Mouse (Mus musculus): ENCODE data around the gene Trmt2b.
"Not testable (repeated sequence)": the region's sequence is repeated elsewhere in the genome, so short reads cannot be mapped to it uniquely, and the experiment has no call there.

The Trmt2b gene

DNA sequence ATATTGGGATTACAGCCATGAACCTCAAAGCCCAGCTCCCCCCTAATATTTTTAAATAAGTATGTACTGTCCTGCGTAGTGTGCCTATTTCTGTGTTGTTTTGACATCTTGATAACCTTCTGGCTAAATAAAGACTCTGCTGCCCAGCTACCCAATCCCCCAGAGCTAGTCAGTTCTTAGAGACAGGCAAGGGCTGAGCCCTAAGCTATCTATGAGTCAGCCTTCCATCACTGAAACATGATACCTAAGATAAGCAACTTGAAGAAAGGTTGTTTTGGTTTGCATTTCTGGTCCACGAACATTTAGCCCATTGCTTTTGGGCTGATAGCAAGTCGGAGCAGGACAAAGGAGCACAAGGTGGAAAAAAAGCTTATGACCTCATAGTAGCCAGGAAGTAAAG, 56.2 kb downstream of the Trmt2b start:
- no peak for DNase-seq (ENCODE audit: extremely low read depth, low read depth, low spot score)

DNA sequence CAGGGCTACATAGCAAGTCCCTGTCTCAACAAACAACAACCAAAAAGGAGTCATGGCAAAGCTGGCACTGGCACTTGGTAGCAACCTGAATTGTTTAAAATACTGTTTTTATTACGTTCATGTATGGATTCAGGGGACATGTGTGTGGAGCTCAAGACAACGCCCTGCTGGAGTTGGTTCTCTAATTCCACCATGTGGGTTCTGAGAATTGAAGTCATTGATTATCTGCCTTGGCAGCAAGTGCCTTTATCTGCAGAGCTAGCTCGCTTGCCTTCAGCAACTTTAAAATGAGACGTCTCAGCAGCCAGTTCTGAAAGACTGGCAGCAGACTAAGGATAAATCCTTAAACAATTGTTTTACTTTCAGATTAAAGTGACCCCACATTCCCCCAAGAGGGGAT, 58.6 kb downstream of the Trmt2b start:
- no peak for DNase-seq (ENCODE audit: extremely low read depth, low read depth, low spot score)

GRCm38 (mm10) chrX:134211151-134211642, 65.6 kb downstream of the Trmt2b start:
- no peak for DNase-seq (ENCODE audit: extremely low read depth, low read depth, low spot score)

GRCm38 (mm10) chrX:134208491-134208890, 68.3 kb downstream of the Trmt2b start:
- no peak for DNase-seq (ENCODE audit: extremely low read depth, low read depth, low spot score)

DNA sequence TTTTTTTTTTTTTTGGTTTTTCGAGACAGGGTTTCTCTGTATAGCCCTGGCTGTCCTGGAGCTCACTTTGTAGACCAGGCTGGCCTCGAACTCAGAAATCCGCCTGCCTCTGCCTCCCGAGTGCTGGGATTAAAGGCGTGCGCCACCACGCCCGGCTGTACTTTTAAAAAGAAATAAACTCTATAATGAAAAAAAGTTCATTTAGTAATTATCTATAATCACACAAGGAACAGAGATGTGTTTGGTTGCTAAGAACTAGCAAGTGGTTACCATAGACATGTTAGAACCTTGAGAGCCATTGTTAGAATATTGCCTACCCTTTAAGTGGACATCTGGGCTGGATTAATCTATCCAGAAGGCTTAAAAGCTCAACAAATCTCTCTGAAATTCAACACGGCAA, 89.6 kb downstream of the Trmt2b start, which contains the start of gene Arl13a:
Gene Arl13a (plus strand): TSS at position 301 of the 400 bp plus-strand sequence.
- not testable (repeated sequence) for DNase-seq (ENCODE audit: extremely low read depth, low read depth, low spot score)

GRCm38 (mm10) chrX:134174699-134175098, 102.1 kb downstream of the Trmt2b start:
- no peak for DNase-seq (ENCODE audit: extremely low read depth, low read depth, low spot score)
